Mouse (Mus musculus): ENCODE measurements around the gene Tmx4. TPM values are rescaled to one million over a fixed set of nuclear protein-coding genes. Genes with fewer than 3 reads are reported as not detected.

The Tmx4 gene
- 37.6 TPM for polyA plus RNA-seq (2014; fragmentation: Illumina TruSeq; extraction: RNeasy Lipid Tissue Mini Kit (QIAGEN cat#74804); ENCODE audit: low read depth, low replicate concordance)

DNA sequence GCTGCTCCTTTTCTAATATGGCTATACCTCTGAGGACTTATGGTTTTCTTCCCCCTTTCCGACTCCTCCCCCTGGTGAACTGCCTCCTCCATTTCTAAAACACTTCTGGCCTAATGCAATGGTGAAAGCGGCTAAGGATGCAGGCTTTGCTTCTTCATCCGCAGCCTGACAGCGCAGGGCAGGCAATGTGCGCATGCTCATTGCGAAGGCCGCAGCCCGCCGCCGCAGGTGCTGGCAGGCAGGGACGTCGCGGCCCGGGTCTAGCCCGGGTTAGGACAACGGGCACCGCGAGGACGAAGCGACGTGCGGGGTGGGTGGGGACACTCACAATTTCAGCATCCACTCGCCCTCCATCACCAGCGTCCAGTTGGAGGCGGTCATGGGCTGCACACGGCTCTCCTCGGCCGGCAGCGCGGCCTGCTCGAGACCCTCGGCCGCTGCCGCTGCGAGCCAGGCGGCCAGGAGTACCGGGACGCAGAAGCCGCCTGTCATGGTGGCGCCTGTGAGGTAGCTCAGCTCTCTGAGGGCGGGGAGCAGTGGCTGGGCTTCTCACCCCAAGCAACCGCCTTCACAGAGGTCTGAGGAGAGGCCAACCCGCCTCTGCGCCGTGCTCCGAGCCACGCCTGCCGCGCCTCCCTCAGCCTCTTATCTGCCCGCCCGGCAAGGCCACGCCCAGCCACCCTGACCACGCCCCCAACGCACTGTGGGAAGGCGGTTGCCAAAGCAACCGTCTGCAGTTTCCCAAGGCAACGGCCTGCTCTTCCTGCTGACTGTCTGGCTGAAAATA, at the start of gene Tmx4:
TSS of gene Tmx4 (minus strand) at position 632 of the 787 bp plus-strand sequence.

GRCm38 (mm10) chr2:134554221-134554727, 89.7 kb downstream of the Tmx4 start, which contains the start of gene Hao1:
Gene Hao1 (minus strand): TSS chr2:134554368.

Other genes starting within 250 kb of the Tmx4 start
- not detected for gene Hao1, start 89.8 kb downstream of the Tmx4 start, polyA plus RNA-seq (2014; fragmentation: Illumina TruSeq; extraction: RNeasy Lipid Tissue Mini Kit (QIAGEN cat#74804); ENCODE audit: low read depth, low replicate concordance)
- 3.0 TPM for gene Plcb1, start 141.9 kb upstream of the Tmx4 start, polyA plus RNA-seq (2014; fragmentation: Illumina TruSeq; extraction: RNeasy Lipid Tissue Mini Kit (QIAGEN cat#74804); ENCODE audit: low read depth, low replicate concordance)

Measured in heart, adult 10 weeks (tissue).